Mouse (Mus musculus): ENCODE data around the gene Coro1a. TPM values are rescaled to one million over a fixed set of nuclear protein-coding genes. Genes with fewer than 3 reads are reported as not detected.

Coro1a gene
- polyA plus RNA-seq, 1 experiment from 2014 or later = 98.8 TPM

DNA sequence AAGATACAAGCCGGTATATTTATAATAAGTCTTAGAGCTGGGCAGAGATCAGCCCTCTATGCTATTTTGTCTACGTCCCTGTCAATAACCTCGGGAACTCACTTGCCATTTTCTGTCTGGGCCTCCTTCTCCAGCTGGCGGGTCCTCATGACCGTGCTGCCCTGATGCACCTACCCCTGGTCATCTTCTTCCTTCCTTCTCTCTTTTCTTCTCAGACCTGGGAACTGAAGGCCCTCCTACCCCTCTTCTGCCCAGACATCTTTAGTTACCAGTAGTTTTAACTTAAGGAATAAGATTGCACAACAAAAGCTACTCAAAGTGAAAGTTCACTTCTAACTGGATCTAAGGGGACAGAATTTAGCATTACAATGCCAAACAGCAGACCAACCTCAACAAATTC lies 27.9 kb downstream of the Coro1a start:
- 97% methylated on average over 5 of the region's 5 CpGs for WGBS
- H3K4me3 ChIP-seq (ENCODE audit: low read depth, low read length) = no peak overlapping the region
- H3K27me3 ChIP-seq (ENCODE audit: control insufficient read depth, insufficient read depth, low read length) = no peaks in the 10 kb centered on the region
- no peak overlapping the region for H3K27ac ChIP-seq (ENCODE audit: low read depth, low read length)
- H3K9ac ChIP-seq (replicated peaks; ENCODE audit: low read depth, low read length) = no peak overlapping the region
- no peak for ATAC-seq (ENCODE audit: low read depth)
- H3K36me3 ChIP-seq (ENCODE audit: control insufficient read depth, insufficient read depth, low read length) = peaks cover 4% of the 10 kb centered on the region; the same call in 1 of the 2 replicates
- no peak overlapping the region for H3K4me2 ChIP-seq (ENCODE audit: low read depth, low read length)
- H3K4me1 ChIP-seq (ENCODE audit: control insufficient read depth, insufficient read depth, low read length) = no peaks in the 10 kb centered on the region
- no peaks in the 10 kb centered on the region for H3K9me3 ChIP-seq (ENCODE audit: control insufficient read depth, low read length)

DNA sequence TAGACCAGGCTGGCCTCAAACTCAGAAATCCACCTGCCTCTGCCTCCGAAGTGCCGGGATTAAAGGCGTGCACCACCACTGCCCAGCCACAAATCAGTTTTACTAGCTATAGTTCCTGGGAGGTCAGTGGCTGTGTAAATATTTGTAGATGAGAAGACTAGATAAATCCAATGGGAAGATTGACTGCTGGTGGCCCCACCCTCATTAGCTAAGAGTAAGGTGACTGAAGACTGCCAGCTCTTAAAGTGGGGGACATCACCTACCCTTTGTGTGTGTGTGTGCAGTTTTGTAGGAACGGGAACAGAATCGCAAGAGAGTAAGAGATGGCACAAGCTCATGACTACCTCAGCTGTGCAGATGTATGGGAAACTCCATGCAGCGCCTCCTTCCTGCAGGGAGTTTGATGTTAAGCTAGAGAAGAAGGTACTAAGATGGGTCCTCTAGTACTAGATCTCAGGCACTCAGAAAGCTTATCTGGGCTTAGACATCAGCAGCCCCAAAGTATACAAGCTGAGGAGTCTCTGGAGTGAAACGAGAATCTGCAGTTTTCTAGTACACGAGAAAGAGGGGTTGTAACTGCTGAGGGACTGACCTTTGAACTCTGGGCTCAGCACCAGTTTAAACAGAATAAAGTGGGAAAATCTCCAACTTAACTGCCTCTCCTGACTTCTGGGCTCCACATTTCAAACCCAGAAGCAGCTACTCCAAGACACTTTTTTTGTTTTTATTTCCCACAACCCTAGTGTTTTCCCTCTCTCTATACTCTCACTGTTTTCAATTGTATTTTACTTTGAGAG lies 28.8 kb downstream of the Coro1a start:
- Histone ChIP-seq H3K4me2 (ENCODE audit: low read depth, low read length) (no peak overlapping the region), H3K4me1 (ENCODE audit: control insufficient read depth, insufficient read depth, low read length) (no peaks in the 10 kb centered on the region), H3K9ac (replicated peaks; ENCODE audit: low read depth, low read length) (no peak overlapping the region), H3K36me3 (ENCODE audit: control insufficient read depth, insufficient read depth, low read length) (peaks cover 4% of the 10 kb centered on the region; the same call in 1 of the 2 replicates), H3K27me3 (ENCODE audit: control insufficient read depth, insufficient read depth, low read length) (no peaks in the 10 kb centered on the region), H3K9me3 (ENCODE audit: control insufficient read depth, low read length) (no peaks in the 10 kb centered on the region), H3K27ac (ENCODE audit: low read depth, low read length) (no peak overlapping the region), H3K4me3 (ENCODE audit: low read depth, low read length) (no peak overlapping the region)
- ATAC-seq (ENCODE audit: low read depth) = no peak
- 85% methylated on average over 8 of the region's 8 CpGs for WGBS

DNA sequence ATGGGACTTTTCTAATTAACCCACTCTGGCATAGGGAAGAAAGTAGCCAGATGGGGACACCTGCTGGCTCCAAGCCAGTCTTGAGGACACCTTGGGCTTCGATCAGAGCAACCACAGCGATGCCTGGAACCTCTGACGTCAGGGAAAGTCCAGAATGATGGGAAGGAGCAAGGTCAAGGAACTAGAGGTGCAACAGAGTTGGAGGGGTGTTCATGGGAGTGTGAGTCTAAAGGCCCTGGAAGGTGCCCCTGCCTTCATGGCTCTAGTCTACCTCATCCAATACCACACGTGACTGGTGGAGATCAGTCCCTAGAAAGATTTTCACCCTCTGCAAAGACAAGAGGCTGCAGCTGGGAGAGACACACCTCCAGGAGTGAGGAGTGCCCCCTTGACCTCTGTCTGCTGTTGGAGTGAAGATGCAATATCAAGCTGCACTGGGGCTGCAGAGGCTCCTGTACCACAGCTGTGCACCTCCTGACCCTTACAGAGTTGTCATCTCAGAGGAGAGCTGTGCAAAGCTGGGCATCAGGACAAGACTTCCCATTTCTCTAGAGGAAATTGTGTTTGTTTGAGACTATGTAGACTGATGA lies 30.9 kb downstream of the Coro1a start:
- Histone ChIP-seq H3K4me1 (ENCODE audit: control insufficient read depth, insufficient read depth, low read length) (no peaks in the 10 kb centered on the region), H3K9ac (replicated peaks; ENCODE audit: low read depth, low read length) (no peak overlapping the region), H3K9me3 (ENCODE audit: control insufficient read depth, low read length) (no peaks in the 10 kb centered on the region), H3K27me3 (ENCODE audit: control insufficient read depth, insufficient read depth, low read length) (no peaks in the 10 kb centered on the region), H3K4me2 (ENCODE audit: low read depth, low read length) (no peak overlapping the region), H3K36me3 (ENCODE audit: control insufficient read depth, insufficient read depth, low read length) (peaks cover 7% of the 10 kb centered on the region; the same call in 1 of the 2 replicates), H3K27ac (ENCODE audit: low read depth, low read length) (no peak overlapping the region), H3K4me3 (ENCODE audit: low read depth, low read length) (no peak overlapping the region)
- ATAC-seq (ENCODE audit: low read depth) = no peak
- 83% methylated on average over 4 of the region's 4 CpGs for WGBS

DNA sequence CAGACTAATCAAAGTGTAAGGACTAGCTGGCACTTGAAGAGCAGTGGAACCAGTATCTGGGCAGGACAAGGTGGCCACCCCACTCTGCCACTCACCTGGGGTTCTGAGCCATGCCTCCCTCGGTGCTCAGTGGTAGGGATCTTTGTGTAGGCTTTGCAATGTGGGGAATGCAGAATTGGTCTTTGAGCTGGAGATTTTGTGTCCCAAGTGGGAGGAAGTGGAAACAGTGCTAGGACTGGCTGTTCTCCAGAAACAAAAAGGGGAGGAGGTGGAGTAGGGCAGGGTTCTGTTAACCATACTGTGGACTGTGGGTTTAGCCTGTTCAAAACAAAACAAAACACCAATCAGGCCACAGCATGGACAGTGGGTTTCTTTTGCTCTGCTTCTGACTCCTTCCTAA lies 31.4 kb downstream of the Coro1a start, which contains the start of gene Sult1a1:
Gene Sult1a1, minus strand, starts transcription at position 226 of the 400 bp plus-strand sequence.
- Histone ChIP-seq H3K27me3 (ENCODE audit: control insufficient read depth, insufficient read depth, low read length) (no peaks in the 10 kb centered on the region), H3K27ac (ENCODE audit: low read depth, low read length) (no peak within 1 kb of the TSS), H3K4me1 (ENCODE audit: control insufficient read depth, insufficient read depth, low read length) (no peaks in the 10 kb centered on the region), H3K4me2 (ENCODE audit: low read depth, low read length) (no peak within 1 kb of the TSS), H3K4me3 (ENCODE audit: low read depth, low read length) (no peak within 1 kb of the TSS), H3K9me3 (ENCODE audit: control insufficient read depth, low read length) (no peaks in the 10 kb centered on the region), H3K9ac (replicated peaks; ENCODE audit: low read depth, low read length) (no peak within 1 kb of the TSS), H3K36me3 (ENCODE audit: control insufficient read depth, insufficient read depth, low read length) (peaks cover 12% of the 10 kb centered on the region; the same call in 1 of the 2 replicates)
- 86% methylated on average over 1 of the region's 1 CpGs for WGBS
- no peak for ATAC-seq (ENCODE audit: low read depth)

DNA sequence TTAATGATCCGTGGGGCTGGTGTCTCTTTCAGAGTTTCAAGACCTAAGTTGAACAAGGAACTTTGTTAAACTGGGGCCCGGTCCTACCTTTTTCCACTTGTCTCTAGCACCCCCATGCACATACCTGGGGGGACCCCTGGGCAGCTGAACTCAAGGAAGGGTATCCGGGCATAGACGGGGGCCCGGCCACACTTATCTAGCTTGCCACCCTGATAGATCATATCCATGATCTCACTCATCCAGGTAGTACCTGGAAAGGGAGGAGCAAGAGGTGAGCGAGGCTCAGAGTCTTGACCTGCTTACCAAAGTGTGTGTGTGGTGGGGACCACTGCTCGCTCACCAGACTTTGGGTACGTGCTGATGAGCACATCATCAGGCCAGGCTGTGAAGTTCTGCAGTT lies 32.5 kb downstream of the Coro1a start:
- H3K4me1 ChIP-seq (ENCODE audit: control insufficient read depth, insufficient read depth, low read length) = no peaks in the 10 kb centered on the region
- 94% methylated on average over 8 of the region's 8 CpGs for WGBS
- no peak overlapping the region for H3K4me3 ChIP-seq (ENCODE audit: low read depth, low read length)
- H3K9ac ChIP-seq (replicated peaks; ENCODE audit: low read depth, low read length) = no peak overlapping the region
- H3K9me3 ChIP-seq (ENCODE audit: control insufficient read depth, low read length) = no peaks in the 10 kb centered on the region
- no peak for ATAC-seq (ENCODE audit: low read depth)
- no peaks in the 10 kb centered on the region for H3K27me3 ChIP-seq (ENCODE audit: control insufficient read depth, insufficient read depth, low read length)
- no peak overlapping the region for H3K27ac ChIP-seq (ENCODE audit: low read depth, low read length)
- H3K36me3 ChIP-seq (ENCODE audit: control insufficient read depth, insufficient read depth, low read length) = peaks cover 12% of the 10 kb centered on the region; the same call in 1 of the 2 replicates
- no peak overlapping the region for H3K4me2 ChIP-seq (ENCODE audit: low read depth, low read length)

DNA sequence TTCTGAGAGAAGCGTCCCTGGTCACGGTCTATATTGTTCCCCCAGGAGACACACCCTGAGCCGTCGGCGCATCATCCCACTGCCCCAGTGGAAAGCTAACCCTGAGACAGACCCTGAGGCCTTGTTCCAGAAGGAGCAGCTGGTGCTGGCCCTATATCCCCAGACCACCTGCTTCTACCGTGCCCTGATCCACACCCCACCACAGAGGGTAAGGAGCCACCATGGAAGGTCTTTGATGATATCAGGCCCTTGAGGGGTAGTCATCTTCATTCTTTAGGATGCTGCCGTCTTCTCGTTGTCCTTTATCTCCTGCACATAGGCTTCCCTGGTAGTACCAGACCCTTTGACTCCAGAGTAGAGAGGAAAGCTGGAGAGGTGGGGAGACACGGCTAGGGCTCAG lies 35.5 kb downstream of the Coro1a start:
- Histone ChIP-seq H3K9ac (replicated peaks; ENCODE audit: low read depth, low read length) (no peak overlapping the region), H3K27ac (ENCODE audit: low read depth, low read length) (no peak overlapping the region), H3K36me3 (ENCODE audit: control insufficient read depth, insufficient read depth, low read length) (peaks cover 9% of the 10 kb centered on the region; the same call in 1 of the 2 replicates), H3K4me2 (ENCODE audit: low read depth, low read length) (no peak overlapping the region), H3K9me3 (ENCODE audit: control insufficient read depth, low read length) (no peaks in the 10 kb centered on the region), H3K27me3 (ENCODE audit: control insufficient read depth, insufficient read depth, low read length) (no peaks in the 10 kb centered on the region), H3K4me1 (ENCODE audit: control insufficient read depth, insufficient read depth, low read length) (no peaks in the 10 kb centered on the region), H3K4me3 (ENCODE audit: low read depth, low read length) (no peak overlapping the region)
- no peak for ATAC-seq (ENCODE audit: low read depth)
- WGBS = 94% methylated on average over 9 of the region's 9 CpGs

DNA sequence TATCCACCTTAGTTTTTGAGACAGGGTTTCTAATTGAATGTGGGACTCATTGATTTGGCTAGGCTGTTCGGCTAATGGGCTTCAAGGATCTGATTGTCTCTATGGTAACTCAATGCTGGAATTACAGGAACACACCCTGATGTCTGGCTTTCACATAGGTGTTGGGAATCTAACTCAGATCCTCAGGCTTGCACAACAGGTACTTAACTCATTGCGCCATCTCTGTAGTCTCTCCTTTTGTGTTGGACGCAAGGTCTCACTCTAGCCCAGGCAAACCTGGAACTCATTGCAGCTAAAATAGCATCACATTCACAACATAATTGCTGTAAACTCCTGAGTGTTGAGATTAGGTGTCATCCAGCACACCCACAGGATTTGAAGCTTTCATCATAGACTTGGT lies 37.4 kb downstream of the Coro1a start:
- no peak overlapping the region for H3K4me2 ChIP-seq (ENCODE audit: low read depth, low read length)
- no peaks in the 10 kb centered on the region for H3K9me3 ChIP-seq (ENCODE audit: control insufficient read depth, low read length)
- H3K4me1 ChIP-seq (ENCODE audit: control insufficient read depth, insufficient read depth, low read length) = no peaks in the 10 kb centered on the region
- H3K36me3 ChIP-seq (ENCODE audit: control insufficient read depth, insufficient read depth, low read length) = peaks cover 12% of the 10 kb centered on the region; the same call in 1 of the 2 replicates
- WGBS = 87% methylated on average over 3 of the region's 3 CpGs
- no peak overlapping the region for H3K9ac ChIP-seq (replicated peaks; ENCODE audit: low read depth, low read length)
- no peak for ATAC-seq (ENCODE audit: low read depth)
- no peak overlapping the region for H3K4me3 ChIP-seq (ENCODE audit: low read depth, low read length)
- no peaks in the 10 kb centered on the region for H3K27me3 ChIP-seq (ENCODE audit: control insufficient read depth, insufficient read depth, low read length)
- no peak overlapping the region for H3K27ac ChIP-seq (ENCODE audit: low read depth, low read length)

DNA sequence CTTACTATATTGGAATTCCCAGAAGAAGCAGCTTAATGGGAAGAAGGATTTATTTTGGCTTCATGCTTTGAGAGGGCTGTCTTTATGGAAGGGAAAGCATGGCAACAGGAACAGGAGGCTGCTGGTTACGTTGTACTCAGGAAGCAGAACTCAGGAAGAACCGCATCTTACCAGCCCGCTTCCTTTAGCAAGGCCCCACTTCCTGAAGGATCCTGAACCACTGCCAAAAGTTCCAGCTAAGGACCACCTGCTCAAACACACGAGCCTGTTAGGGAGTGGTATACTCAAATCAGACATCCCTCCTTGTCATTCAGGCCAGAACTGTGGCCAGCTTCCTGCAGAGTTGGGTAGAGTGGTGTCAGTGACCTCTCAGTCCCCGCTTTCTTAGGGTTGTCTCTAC lies 39.1 kb downstream of the Coro1a start:
- Histone ChIP-seq H3K4me2 (ENCODE audit: low read depth, low read length) (no peak overlapping the region), H3K9ac (replicated peaks; ENCODE audit: low read depth, low read length) (no peak overlapping the region), H3K4me3 (ENCODE audit: low read depth, low read length) (no peak overlapping the region), H3K4me1 (ENCODE audit: control insufficient read depth, insufficient read depth, low read length) (no peaks in the 10 kb centered on the region), H3K36me3 (ENCODE audit: control insufficient read depth, insufficient read depth, low read length) (peaks cover 15% of the 10 kb centered on the region; the same call in 1 of the 2 replicates), H3K9me3 (ENCODE audit: control insufficient read depth, low read length) (no peaks in the 10 kb centered on the region), H3K27me3 (ENCODE audit: control insufficient read depth, insufficient read depth, low read length) (no peaks in the 10 kb centered on the region), H3K27ac (ENCODE audit: low read depth, low read length) (no peak overlapping the region)
- 86% methylated on average over 5 of the region's 5 CpGs for WGBS
- ATAC-seq (ENCODE audit: low read depth) = no peak

DNA sequence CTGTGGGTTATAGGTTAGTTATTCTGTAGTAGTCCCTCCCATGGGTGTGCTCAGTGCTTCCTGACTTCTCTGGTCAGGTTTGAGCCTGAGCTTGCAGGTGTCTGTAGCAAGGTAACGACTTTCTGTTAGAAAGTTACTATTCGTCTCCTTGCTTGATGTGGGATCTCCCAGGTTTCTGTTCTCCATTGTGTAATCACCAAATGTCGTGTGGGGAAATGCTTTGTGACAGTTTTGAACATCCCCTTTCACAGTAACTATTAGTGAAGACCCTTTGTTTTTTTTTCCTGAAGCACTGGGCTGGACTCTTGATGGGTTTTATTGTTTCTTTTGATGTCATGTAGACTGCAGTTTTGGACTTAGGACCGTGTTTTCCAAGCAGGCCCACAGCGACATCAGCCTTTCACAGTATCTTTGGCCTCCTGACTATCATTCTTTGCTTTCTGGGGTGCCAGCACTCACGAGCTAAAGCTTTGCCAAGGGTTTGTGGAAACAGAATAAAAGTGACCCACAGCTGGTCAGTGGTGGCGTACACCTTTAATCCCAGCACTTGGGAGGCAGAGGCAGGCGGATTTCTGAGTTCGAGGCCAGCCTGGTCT lies 40.0 kb downstream of the Coro1a start:
- Histone ChIP-seq H3K27me3 (ENCODE audit: control insufficient read depth, insufficient read depth, low read length) (no peaks in the 10 kb centered on the region), H3K4me3 (ENCODE audit: low read depth, low read length) (no peak overlapping the region), H3K9me3 (ENCODE audit: control insufficient read depth, low read length) (no peaks in the 10 kb centered on the region), H3K36me3 (ENCODE audit: control insufficient read depth, insufficient read depth, low read length) (peaks cover 22% of the 10 kb centered on the region), H3K9ac (replicated peaks; ENCODE audit: low read depth, low read length) (no peak overlapping the region), H3K27ac (ENCODE audit: low read depth, low read length) (no peak overlapping the region), H3K4me1 (ENCODE audit: control insufficient read depth, insufficient read depth, low read length) (no peaks in the 10 kb centered on the region), H3K4me2 (ENCODE audit: low read depth, low read length) (no peak overlapping the region)
- no peak for ATAC-seq (ENCODE audit: low read depth)
- 78% methylated on average over 9 of the region's 9 CpGs for whole genome bisulfite sequencing

All from neural tube, embryonic 14.5 days (tissue).